Mouse (Mus musculus): ENCODE measurements around the gene Hexa.

DNA sequence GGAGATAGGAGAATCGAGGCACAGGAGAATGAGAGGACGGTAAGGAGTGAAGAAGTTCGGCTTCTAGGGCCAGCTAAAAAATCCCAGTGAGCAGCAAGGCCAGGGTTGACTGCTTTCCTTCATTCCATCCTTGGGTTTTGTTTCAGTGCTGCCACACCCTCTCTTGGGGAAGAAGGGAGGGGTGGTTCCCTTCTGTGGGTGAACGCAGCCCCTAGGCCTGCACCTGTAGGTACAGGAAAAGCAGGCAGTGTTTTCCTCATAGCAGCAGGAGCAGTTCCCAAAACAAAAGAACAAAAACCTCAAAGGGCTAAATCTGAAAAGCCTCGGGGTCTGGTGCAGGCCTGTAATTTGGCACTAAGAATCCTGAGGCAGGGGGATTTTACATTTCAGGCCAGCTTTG is 7.7 kb upstream of the Hexa start:
- no peak for TF ChIP-seq CTCF (IDR thresholded peaks at IDR 0.05; ENCODE audit: low read depth)
- no peak for TF ChIP-seq EP300 (IDR thresholded peaks at IDR 0.05; ENCODE audit: low read depth)

Measured in liver, postnatal 0 days (tissue).